Mouse (Mus musculus) heart, postnatal 0 days (tissue): Measurements from ENCODE around the gene Fam126a. TPM values are rescaled to one million over a fixed set of nuclear protein-coding genes. Genes with fewer than 3 reads are reported as not detected.

Experiments used
- ATAC-seq: fragments of 200-750 bp; cut with Nextera tagmentation; 2 replicates; pipeline ENCODE4 v1.8.0; 2017; ENCODE audit warnings: low read depth, moderate number of reproducible peaks, moderate library complexity; ENCODE audit not compliant: insufficient read depth
- DNase-seq: peaks from one replicate; pipeline ENCODE4 v3.0.0-alpha.2; 2016; ENCODE audit warnings: low spot score
- H3K27ac ChIP-seq: fragments of 300-500 bp; sonication (generic); 2 replicates; pipeline ENCODE4 v1.5.1; 2014; ENCODE audit warnings: low read depth, mild to moderate bottlenecking
- H3K27me3 ChIP-seq: fragments of 300-500 bp; sonication (generic); 2 replicates; pipeline ENCODE4 v1.6.1; 2014; ENCODE audit warnings: low read length, mixed read lengths; ENCODE audit not compliant: control insufficient read depth, insufficient read depth
- H3K36me3 ChIP-seq: fragments of 300-500 bp; sonication (generic); replicated peaks from 2 replicates; pipeline ENCODE4 v1.6.1; 2014; ENCODE audit warnings: low read length, mixed read lengths; ENCODE audit not compliant: control insufficient read depth, insufficient read depth
- H3K4me1 ChIP-seq: fragments of 300-500 bp; sonication (generic); 2 replicates; pipeline ENCODE4 v1.6.1; 2014; ENCODE audit warnings: antibody characterized with exemption; ENCODE audit not compliant: control insufficient read depth, insufficient read depth
- H3K4me2 ChIP-seq: fragments of 300-500 bp; sonication (generic); 2 replicates; pipeline ENCODE4 v1.6.1; 2014; ENCODE audit warnings: low read depth, mild to moderate bottlenecking, low read length, moderate library complexity
- H3K4me3 ChIP-seq: fragments of 300-500 bp; sonication (generic); 2 replicates; pipeline ENCODE4 v1.5.1; 2014; ENCODE audit warnings: low read depth, low read length
- H3K9ac ChIP-seq: fragments of 300-500 bp; sonication (generic); replicated peaks from 2 replicates; pipeline ENCODE4 v1.6.1; 2014; ENCODE audit warnings: low read depth, low read length, mixed read lengths
- H3K9me3 ChIP-seq: fragments of 300-500 bp; sonication (generic); replicated peaks from 2 replicates; pipeline ENCODE4 v1.6.1; 2016; ENCODE audit warnings: low read length; ENCODE audit not compliant: control insufficient read depth
- CTCF ChIP-seq: IDR thresholded peaks from 2 replicates; pipeline ENCODE4 v1.5.1; 2016; ENCODE audit warnings: antibody characterized with exemption, control low read depth, low read depth
- EP300 ChIP-seq: IDR thresholded peaks from 2 replicates; pipeline ENCODE4 v1.6.1; 2016; ENCODE audit warnings: antibody characterized with exemption, low read depth
- WGBS: fragments of 180-500 bp; shearing (Covaris S2); extraction: QIAGEN DNeasy Blood & Tissue Kit; methylation state at CpG from one replicate; pipeline ENCODE4 v1.1.7; 2014; 5-methylcytosine and 5-hydroxymethylcytosine counted together
- polyA plus RNA-seq: library from polyadenylated mRNA; unstranded; fragments of >200 nt; fragmentation: Nextera tagmentation; extraction: Ambion mirVana; gene quantifications from 2 replicates; pipeline ENCODE4 v1.2.1, GENCODE M21; 2015
- total RNA-seq: library from RNA; depleted of rRNA; stranded (reverse); fragments of >200 nt; gene quantifications from 2 replicates; pipeline ENCODE4 v1.2.3, GENCODE M21; 2014; ENCODE audit warnings: low replicate concordance

Fam126a gene
- total and polyA plus RNA-seq, 2 experiments from 2014 or later: 27.7 to 37.3 TPM

DNA sequence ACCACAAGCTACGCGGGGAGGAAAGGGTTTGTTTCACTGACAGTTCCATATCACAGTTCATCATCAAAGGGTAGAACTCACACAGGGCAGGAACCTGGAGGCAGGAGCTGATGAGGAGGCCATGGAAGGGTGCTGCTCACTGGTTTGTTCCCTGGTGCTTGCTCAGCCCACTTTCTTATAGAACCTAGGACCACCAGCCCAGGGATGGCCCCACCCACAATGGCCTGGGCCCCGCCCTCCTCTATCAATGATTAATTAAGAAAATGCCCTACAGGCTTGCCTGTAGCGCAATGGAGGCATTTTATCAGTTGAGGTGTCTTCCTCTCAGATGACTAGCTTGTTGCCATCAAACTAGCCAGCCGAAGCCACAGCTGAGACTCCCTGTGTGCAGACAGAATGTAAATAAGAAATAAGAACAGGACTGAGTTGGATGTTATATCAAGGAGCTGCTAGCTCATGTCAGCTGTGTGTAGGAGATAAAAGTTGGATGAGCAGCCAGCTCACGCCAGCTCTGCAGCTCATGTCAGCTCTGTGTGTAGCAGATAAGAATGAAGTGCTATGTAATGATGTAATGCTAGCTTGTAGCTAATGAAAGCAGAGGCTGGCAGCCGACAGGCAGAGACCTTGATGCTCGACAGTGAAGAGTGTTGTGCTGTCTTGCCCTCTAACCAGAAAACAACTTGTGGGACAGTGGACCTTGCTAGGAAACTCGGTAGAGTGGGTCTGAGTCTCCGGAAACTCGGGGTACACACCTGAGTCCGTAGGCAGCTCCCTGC is 107.8 kb downstream of the Fam126a start:
- WGBS: 32% methylated on average over 12 of the region's 12 CpGs
- no peak overlapping the region; the same call in 1 of the 2 replicates for H3K4me2 ChIP-seq
- H3K36me3 ChIP-seq: no peaks in the 10 kb centered on the region
- H3K9ac ChIP-seq: no peak overlapping the region
- H3K9me3 ChIP-seq: no peaks in the 10 kb centered on the region
- no peak overlapping the region for H3K4me3 ChIP-seq
- no peak for TF ChIP-seq EP300
- TF ChIP-seq CTCF: no peak
- DNase-seq: peak; percentile 74
- H3K27ac ChIP-seq: peak overlapping the region; percentile 73
- peak; percentile 92 for ATAC-seq
- no peaks in the 10 kb centered on the region for H3K27me3 ChIP-seq
- peaks cover 27% of the 10 kb centered on the region for H3K4me1 ChIP-seq

DNA sequence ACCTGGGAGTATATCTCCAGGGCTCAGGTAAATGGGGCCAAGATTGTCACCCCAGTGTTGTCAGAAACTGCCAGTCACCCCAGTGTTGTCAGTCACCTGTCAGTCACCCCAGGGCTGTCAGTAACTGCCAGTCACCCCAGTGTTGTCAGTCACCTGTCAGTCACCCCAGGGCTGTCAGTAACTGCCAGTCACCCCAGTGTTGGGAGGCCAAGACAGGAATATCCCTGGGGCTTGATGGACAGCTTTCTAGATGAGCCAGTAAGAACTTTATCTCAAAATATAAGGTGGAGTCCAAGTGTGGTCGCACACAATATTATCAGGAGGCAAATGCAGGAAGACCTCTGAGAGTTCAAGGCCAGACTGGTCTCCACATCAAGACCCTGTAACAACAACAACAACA is 109.2 kb downstream of the Fam126a start:
- TF ChIP-seq EP300 (no peak), CTCF (no peak)
- Histone ChIP-seq H3K4me2 (no peak overlapping the region), H3K27ac (no peak overlapping the region), H3K27me3 (no peaks in the 10 kb centered on the region), H3K36me3 (no peaks in the 10 kb centered on the region), H3K9me3 (no peaks in the 10 kb centered on the region), H3K4me3 (no peak overlapping the region), H3K4me1 (peaks cover 27% of the 10 kb centered on the region), H3K9ac (no peak overlapping the region)
- 76% methylated on average over 1 of the region's 1 CpGs for WGBS
- no peak for DNase-seq
- no peak for ATAC-seq

- ATAC-seq: no peak; the same call in 1 of the 2 replicates
- no peaks in the 10 kb centered on the region for H3K27me3 ChIP-seq
- 36% methylated on average over 7 of the region's 7 CpGs for WGBS
- H3K9me3 ChIP-seq: no peaks in the 10 kb centered on the region
- DNase-seq: peak; percentile 31
- H3K36me3 ChIP-seq: no peaks in the 10 kb centered on the region
- no peak overlapping the region for H3K9ac ChIP-seq
- TF ChIP-seq EP300 (no peak), CTCF (no peak)
- 0 out of 2 replicates have a peak overlapping the region, but pooled peaks have one; percentile 19 for H3K27ac ChIP-seq
- H3K4me1 ChIP-seq: peaks cover 27% of the 10 kb centered on the region
- H3K4me2 ChIP-seq: no peak overlapping the region
- no peak overlapping the region for H3K4me3 ChIP-seq
Measured at GRCm38 (mm10) chr5:23919892-23920731, 110.4 kb downstream of the Fam126a start.

DNA sequence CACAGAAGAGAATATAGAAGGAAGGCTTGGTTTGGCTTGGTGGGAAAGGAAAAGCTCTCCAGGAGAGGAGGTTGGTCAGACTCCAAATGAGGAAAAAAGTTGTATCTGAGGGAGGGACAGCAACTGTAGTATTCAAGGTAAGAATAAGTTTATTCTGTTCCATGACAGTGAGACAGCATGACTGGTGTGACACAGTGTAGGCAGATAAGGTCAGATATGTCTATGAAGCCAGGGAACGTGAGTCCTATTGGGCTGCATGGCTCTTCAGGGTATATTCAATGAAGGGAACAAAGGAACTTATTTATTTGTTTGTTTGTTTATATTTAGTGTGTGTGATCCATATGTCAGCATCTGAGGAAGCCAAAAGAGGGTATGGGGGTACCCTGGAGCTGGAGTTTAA is 113.2 kb downstream of the Fam126a start:
- Histone ChIP-seq H3K27me3 (no peaks in the 10 kb centered on the region), H3K4me1 (peaks cover 12% of the 10 kb centered on the region; the same call in 1 of the 2 replicates), H3K27ac (no peak overlapping the region), H3K4me2 (no peak overlapping the region), H3K9ac (no peak overlapping the region), H3K9me3 (0 out of 2 replicates have a peak, but pooled peaks cover 2% of the 10 kb centered on the region), H3K36me3 (no peaks in the 10 kb centered on the region), H3K4me3 (no peak overlapping the region)
- WGBS: 76% methylated on average over 1 of the region's 1 CpGs
- TF ChIP-seq EP300 (no peak), CTCF (no peak)
- ATAC-seq (no peak), DNase-seq (no peak)

DNA sequence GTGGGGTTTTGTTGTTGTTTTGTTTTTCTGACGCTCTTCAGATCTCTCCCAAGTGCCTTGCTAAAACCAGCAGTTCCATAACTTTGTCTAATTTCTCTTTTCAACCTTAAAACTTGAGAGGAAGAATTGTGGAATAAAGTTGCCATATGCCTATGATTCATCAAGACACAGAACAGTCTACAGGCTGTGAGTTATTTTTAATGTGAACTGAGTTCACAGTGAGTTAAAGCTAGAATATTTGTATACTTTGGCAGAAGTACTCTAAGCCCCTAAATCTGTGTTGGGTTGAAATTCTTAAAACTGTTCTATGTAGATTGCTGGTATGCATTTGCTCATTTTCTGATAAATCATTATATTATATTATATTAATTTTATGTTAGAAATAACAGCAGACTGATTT is 118.9 kb downstream of the Fam126a start:
- WGBS: 92% methylated on average over 1 of the region's 1 CpGs
- DNase-seq: no peak
- no peak for TF ChIP-seq CTCF
- no peak for TF ChIP-seq EP300
- H3K4me3 ChIP-seq: no peak overlapping the region
- H3K27ac ChIP-seq: no peak overlapping the region
- no peak overlapping the region for H3K9ac ChIP-seq
- H3K4me1 ChIP-seq: no peaks in the 10 kb centered on the region
- no peak overlapping the region for H3K4me2 ChIP-seq
- peaks cover 15% of the 10 kb centered on the region; the same call in 1 of the 2 replicates for H3K9me3 ChIP-seq
- no peaks in the 10 kb centered on the region for H3K36me3 ChIP-seq
- H3K27me3 ChIP-seq: no peaks in the 10 kb centered on the region
- no peak for ATAC-seq
